Mouse (Mus musculus): ENCODE data around the gene Trpv1. TPM values are rescaled to one million over a fixed set of nuclear protein-coding genes. Genes with fewer than 3 reads are reported as not detected.

Trpv1 gene
- polyA plus RNA-seq, 1 experiment = 1.6 TPM

DNA sequence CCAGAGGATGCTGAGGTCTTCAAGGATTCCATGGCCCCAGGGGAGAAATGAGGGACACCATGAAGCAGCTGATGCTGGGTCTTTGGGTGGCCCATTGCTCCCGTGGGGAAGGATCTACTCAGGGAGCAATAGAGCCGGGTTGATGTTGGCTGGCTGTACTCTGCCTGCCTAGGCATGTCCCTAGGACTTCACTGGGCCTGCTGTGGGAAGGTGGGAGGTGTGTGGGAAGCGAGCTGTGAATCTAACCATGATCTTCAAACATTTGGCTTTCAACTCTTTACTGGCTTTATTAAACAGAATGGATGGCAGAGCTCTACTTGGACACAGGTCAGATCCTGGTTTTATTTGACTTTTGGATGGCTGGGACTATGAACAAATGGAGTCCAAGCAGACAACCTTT, 26.4 kb downstream of the Trpv1 start:
- no peak overlapping the region for H3K4me3 ChIP-seq (ENCODE audit: control insufficient read depth, low read depth, low read length)
- TF ChIP-seq POLR2A (IDR thresholded peaks at IDR 0.05; ENCODE audit: control insufficient read depth, low read depth, low read length) (no peak), CTCF (IDR thresholded peaks at IDR 0.05; ENCODE audit: control insufficient read depth, insufficient read depth, insufficient replicate concordance, low read depth, low read length) (no peak)
- no peak overlapping the region for H3K27ac ChIP-seq (ENCODE audit: control insufficient read depth, insufficient read depth, low read depth, low read length)
- H3K4me1 ChIP-seq (ENCODE audit: control insufficient read depth, insufficient read depth, low read length) = no peaks in the 10 kb centered on the region
- H3K27me3 ChIP-seq (ENCODE audit: control insufficient read depth, insufficient read depth, low read length) = no peaks in the 10 kb centered on the region
- no peaks in the 10 kb centered on the region for H3K36me3 ChIP-seq (ENCODE audit: control insufficient read depth, insufficient read depth, low read length)

DNA sequence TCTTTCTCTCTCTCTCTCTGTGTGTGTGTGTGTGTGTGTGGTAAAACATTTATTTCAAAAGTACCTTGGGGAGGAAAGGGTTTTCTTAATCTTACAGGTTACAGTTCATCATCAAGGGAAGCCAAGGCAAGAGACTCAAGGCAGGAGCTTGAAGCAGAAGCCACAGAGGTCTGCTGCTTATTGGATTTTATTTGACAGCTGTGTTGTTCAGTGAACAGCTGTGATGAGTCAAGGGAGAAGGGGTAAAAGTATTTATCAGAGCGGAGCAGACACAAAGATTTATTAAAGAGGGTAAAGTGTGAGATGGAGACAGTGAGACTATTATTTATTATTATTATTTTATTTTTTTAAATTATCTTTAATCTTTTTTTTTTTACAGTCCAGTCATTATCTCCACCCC, 27.3 kb downstream of the Trpv1 start:
- Histone ChIP-seq H3K36me3 (ENCODE audit: control insufficient read depth, insufficient read depth, low read length) (no peaks in the 10 kb centered on the region), H3K4me1 (ENCODE audit: control insufficient read depth, insufficient read depth, low read length) (no peaks in the 10 kb centered on the region), H3K27ac (ENCODE audit: control insufficient read depth, insufficient read depth, low read depth, low read length) (no peak overlapping the region), H3K4me3 (ENCODE audit: control insufficient read depth, low read depth, low read length) (no peak overlapping the region), H3K27me3 (ENCODE audit: control insufficient read depth, insufficient read depth, low read length) (no peaks in the 10 kb centered on the region)
- TF ChIP-seq POLR2A (IDR thresholded peaks at IDR 0.05; ENCODE audit: control insufficient read depth, low read depth, low read length) (no peak), CTCF (IDR thresholded peaks at IDR 0.05; ENCODE audit: control insufficient read depth, insufficient read depth, insufficient replicate concordance, low read depth, low read length) (no peak)

DNA sequence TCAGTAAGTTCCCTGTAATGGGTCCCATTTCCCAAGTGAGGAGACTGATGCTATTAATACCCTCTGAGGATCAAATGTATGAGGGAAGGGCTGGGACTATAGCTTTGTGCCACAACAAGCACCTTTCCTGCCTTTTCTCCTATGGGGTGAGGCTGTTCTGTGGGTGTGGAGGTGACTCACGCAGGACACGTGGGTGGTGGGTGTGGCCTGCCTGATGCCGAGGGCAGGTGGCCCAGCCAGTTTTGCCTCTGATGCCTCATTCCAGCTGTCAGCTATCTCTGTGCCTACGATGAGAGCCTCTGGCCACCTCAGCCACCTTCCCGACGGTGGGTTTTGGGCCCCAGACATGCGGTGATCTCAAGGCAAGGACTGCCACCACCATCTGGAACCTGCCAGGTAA, 33.2 kb downstream of the Trpv1 start, which contains the start of gene Trpv3:
TSS of gene Trpv3 (plus strand) at position 122 of the 400 bp plus-strand sequence.
- Histone ChIP-seq H3K27ac (ENCODE audit: control insufficient read depth, insufficient read depth, low read depth, low read length) (no peak within 1 kb of the TSS), H3K27me3 (ENCODE audit: control insufficient read depth, insufficient read depth, low read length) (no peaks in the 10 kb centered on the region), H3K4me3 (ENCODE audit: control insufficient read depth, low read depth, low read length) (peak within 1 kb of the TSS; percentile 24), H3K36me3 (ENCODE audit: control insufficient read depth, insufficient read depth, low read length) (no peaks in the 10 kb centered on the region), H3K4me1 (ENCODE audit: control insufficient read depth, insufficient read depth, low read length) (no peaks in the 10 kb centered on the region)
- TF ChIP-seq CTCF (IDR thresholded peaks at IDR 0.05; ENCODE audit: control insufficient read depth, insufficient read depth, insufficient replicate concordance, low read depth, low read length) = no peak
- no peak for TF ChIP-seq POLR2A (IDR thresholded peaks at IDR 0.05; ENCODE audit: control insufficient read depth, low read depth, low read length)

DNA sequence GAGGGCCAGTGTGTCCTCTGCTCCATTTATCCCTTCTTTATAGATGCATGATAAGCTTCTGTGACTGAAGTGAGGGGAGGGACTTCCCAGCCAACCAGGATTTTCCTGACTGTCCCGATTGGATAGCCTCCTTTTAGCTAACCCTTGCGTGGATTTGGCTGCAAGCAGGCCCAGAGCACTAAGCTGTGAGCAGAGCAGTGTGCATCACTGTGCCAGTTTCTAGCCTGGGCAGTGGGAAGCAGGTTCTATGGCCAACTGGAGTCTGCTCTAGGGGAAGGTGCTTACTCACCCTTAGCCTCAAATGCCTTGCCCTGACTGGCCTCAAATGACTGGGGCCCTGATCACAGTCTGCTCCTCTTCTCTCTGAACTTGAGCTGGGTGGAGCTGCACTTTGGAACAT, 40.7 kb downstream of the Trpv1 start:
- H3K36me3 ChIP-seq (ENCODE audit: control insufficient read depth, insufficient read depth, low read length) = no peaks in the 10 kb centered on the region
- TF ChIP-seq POLR2A (IDR thresholded peaks at IDR 0.05; ENCODE audit: control insufficient read depth, low read depth, low read length) (no peak), CTCF (IDR thresholded peaks at IDR 0.05; ENCODE audit: control insufficient read depth, insufficient read depth, insufficient replicate concordance, low read depth, low read length) (no peak)

DNA sequence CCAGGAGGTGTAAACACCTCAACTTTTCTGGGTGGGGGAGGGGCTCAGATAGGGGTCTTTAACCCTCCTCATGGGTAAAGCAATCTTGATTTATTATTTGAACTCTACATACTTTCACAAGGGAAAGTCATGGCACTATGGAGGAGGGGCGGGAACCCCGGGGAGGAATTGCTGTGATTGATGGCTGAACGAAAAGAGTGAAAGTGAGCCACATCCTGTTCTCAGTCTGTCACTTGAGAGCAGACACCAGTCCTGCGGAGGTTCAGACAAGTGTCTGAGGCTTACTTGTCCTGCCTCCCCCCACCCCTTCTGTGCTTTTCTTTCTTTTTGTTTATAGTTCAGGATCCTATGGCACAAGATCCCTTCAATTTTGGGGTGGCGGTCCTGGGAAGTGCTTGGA, 46.6 kb downstream of the Trpv1 start:
- Histone ChIP-seq H3K27me3 (ENCODE audit: control insufficient read depth, insufficient read depth, low read length) (no peaks in the 10 kb centered on the region), H3K4me3 (ENCODE audit: control insufficient read depth, low read depth, low read length) (no peak overlapping the region), H3K27ac (ENCODE audit: control insufficient read depth, insufficient read depth, low read depth, low read length) (no peak overlapping the region), H3K36me3 (ENCODE audit: control insufficient read depth, insufficient read depth, low read length) (no peaks in the 10 kb centered on the region), H3K4me1 (ENCODE audit: control insufficient read depth, insufficient read depth, low read length) (peaks cover 3% of the 10 kb centered on the region; the same call in 1 of the 2 replicates)
- no peak for TF ChIP-seq CTCF (IDR thresholded peaks at IDR 0.05; ENCODE audit: control insufficient read depth, insufficient read depth, insufficient replicate concordance, low read depth, low read length)
- no peak for TF ChIP-seq POLR2A (IDR thresholded peaks at IDR 0.05; ENCODE audit: control insufficient read depth, low read depth, low read length)

More for the DNA sequence above, 40.7 kb downstream of the Trpv1 start:
- Histone ChIP-seq H3K27me3 (ENCODE audit: control insufficient read depth, insufficient read depth, low read length) (no peaks in the 10 kb centered on the region), H3K27ac (ENCODE audit: control insufficient read depth, insufficient read depth, low read depth, low read length) (no peak overlapping the region), H3K4me3 (ENCODE audit: control insufficient read depth, low read depth, low read length) (no peak overlapping the region), H3K4me1 (ENCODE audit: control insufficient read depth, insufficient read depth, low read length) (no peaks in the 10 kb centered on the region)

DNA sequence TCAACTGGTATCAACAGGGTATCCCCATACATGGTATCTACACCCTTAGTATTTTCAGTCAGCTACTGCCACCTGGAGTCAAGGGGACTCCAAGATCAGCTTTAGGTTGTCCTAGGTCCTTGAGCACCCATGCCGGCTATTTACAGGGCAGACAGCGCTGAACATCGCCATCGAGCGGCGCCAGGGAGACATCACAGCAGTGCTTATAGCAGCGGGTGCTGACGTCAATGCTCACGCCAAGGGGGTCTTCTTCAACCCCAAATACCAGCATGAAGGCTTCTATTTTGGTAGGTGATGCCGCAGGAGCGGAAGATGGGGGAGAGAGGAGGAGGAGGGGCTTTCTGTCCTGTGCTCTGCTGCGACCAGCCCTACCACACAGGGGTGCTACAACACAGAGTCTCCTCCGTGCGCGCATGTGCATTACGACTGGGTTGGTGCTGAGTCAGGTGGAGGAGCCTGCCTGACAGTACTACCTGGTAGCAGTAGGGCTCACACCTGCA, 47.5 kb downstream of the Trpv1 start:
- H3K27ac ChIP-seq (ENCODE audit: control insufficient read depth, insufficient read depth, low read depth, low read length) = no peak overlapping the region
- H3K4me1 ChIP-seq (ENCODE audit: control insufficient read depth, insufficient read depth, low read length) = peaks cover 3% of the 10 kb centered on the region; the same call in 1 of the 2 replicates
- no peaks in the 10 kb centered on the region for H3K36me3 ChIP-seq (ENCODE audit: control insufficient read depth, insufficient read depth, low read length)
- TF ChIP-seq CTCF (IDR thresholded peaks at IDR 0.05; ENCODE audit: control insufficient read depth, insufficient read depth, insufficient replicate concordance, low read depth, low read length) = peak; percentile 49; the same call in 1 of the 2 replicates
- no peak for TF ChIP-seq POLR2A (IDR thresholded peaks at IDR 0.05; ENCODE audit: control insufficient read depth, low read depth, low read length)
- H3K27me3 ChIP-seq (ENCODE audit: control insufficient read depth, insufficient read depth, low read length) = no peaks in the 10 kb centered on the region
- H3K4me3 ChIP-seq (ENCODE audit: control insufficient read depth, low read depth, low read length) = peak overlapping the region; percentile 45

DNA sequence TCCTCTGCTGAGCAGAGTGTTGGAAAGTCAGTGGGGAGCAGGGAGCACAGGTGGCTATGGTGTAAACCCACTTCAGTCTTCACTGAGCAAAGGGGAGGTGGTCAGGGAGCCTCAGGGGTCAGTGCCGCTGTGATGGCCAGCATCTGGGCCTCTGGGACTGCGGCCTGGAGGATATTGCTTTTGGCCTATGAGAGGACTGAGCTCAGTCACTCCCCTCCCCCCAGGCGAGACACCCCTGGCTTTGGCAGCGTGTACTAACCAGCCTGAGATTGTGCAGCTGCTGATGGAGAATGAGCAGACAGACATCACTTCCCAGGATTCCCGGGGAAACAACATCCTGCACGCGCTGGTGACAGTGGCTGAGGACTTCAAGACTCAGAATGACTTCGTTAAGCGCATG, 49.3 kb downstream of the Trpv1 start:
- no peaks in the 10 kb centered on the region for H3K27me3 ChIP-seq (ENCODE audit: control insufficient read depth, insufficient read depth, low read length)
- no peaks in the 10 kb centered on the region for H3K36me3 ChIP-seq (ENCODE audit: control insufficient read depth, insufficient read depth, low read length)
- H3K4me3 ChIP-seq (ENCODE audit: control insufficient read depth, low read depth, low read length) = no peak overlapping the region
- TF ChIP-seq POLR2A (IDR thresholded peaks at IDR 0.05; ENCODE audit: control insufficient read depth, low read depth, low read length) (no peak), CTCF (IDR thresholded peaks at IDR 0.05; ENCODE audit: control insufficient read depth, insufficient read depth, insufficient replicate concordance, low read depth, low read length) (no peak)
- no peak overlapping the region for H3K27ac ChIP-seq (ENCODE audit: control insufficient read depth, insufficient read depth, low read depth, low read length)
- H3K4me1 ChIP-seq (ENCODE audit: control insufficient read depth, insufficient read depth, low read length) = peaks cover 3% of the 10 kb centered on the region; the same call in 1 of the 2 replicates
